Mouse (Mus musculus): ENCODE results near the gene Sel1l2. TPM values are rescaled to one million over a fixed set of nuclear protein-coding genes. Genes with fewer than 3 reads are reported as not detected.

The Sel1l2 gene
- polyA plus RNA-seq, 1 experiment from 2014 or later, result not detected

DNA sequence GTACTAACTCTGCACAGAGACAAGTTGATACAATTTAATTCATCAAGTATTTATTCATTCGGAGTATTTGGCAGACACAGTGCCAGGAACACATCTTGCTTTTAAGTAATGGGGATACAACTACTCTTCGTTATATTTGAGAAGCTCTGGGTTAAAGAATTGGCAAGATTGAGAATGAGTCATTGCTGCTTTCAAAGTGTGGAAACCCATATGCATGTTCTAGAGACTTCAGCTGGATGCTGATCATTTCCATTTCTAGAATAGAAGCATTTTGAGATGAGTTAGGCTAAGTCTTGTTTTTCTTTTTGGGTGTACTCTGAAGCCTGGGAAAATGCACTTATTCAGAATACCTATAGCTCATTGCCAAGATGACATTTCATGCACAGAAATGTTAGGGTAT lies 95.7 kb downstream of the Sel1l2 start:
- ATAC-seq (ENCODE audit: low FRiP score), result no peak
- no peaks in the 10 kb centered on the region for H3K36me3 ChIP-seq
- H3K9me3 ChIP-seq (replicated peaks), result no peaks in the 10 kb centered on the region
- no peaks in the 10 kb centered on the region for H3K4me1 ChIP-seq
- no peak overlapping the region for H3K4me2 ChIP-seq (replicated peaks)
- WGBS, result 91% methylated on average over 2 of the region's 2 CpGs
- no peaks in the 10 kb centered on the region for H3K27me3 ChIP-seq
- no peak overlapping the region for H3K4me3 ChIP-seq
- no peak overlapping the region for H3K9ac ChIP-seq
- no peak overlapping the region for H3K27ac ChIP-seq

GRCm38 (mm10) chr2:140280808-140281207 lies 108.7 kb downstream of the Sel1l2 start:
- Histone ChIP-seq H3K9me3 (replicated peaks) (no peaks in the 10 kb centered on the region), H3K4me1 (no peaks in the 10 kb centered on the region), H3K27me3 (no peaks in the 10 kb centered on the region), H3K36me3 (no peaks in the 10 kb centered on the region), H3K4me3 (no peak overlapping the region), H3K27ac (no peak overlapping the region), H3K4me2 (replicated peaks) (no peak overlapping the region), H3K9ac (no peak overlapping the region)
- no peak for ATAC-seq (ENCODE audit: low FRiP score)
- WGBS, result 64% methylated on average over 8 of the region's 8 CpGs

- WGBS, result 56% methylated on average over 2 of the region's 2 CpGs
- H3K4me2 ChIP-seq (replicated peaks), result no peak overlapping the region
Measured at GRCm38 (mm10) chr2:140255595-140256141, 133.8 kb downstream of the Sel1l2 start.

GRCm38 (mm10) chr2:140254256-140254655 lies 135.2 kb downstream of the Sel1l2 start:
- Histone ChIP-seq H3K4me3 (no peak overlapping the region), H3K27me3 (no peaks in the 10 kb centered on the region), H3K4me2 (replicated peaks) (no peak overlapping the region), H3K9me3 (replicated peaks) (no peaks in the 10 kb centered on the region), H3K4me1 (no peaks in the 10 kb centered on the region), H3K27ac (no peak overlapping the region), H3K9ac (no peak overlapping the region), H3K36me3 (no peaks in the 10 kb centered on the region)
- 75% methylated on average over 7 of the region's 7 CpGs for WGBS
- no peak for ATAC-seq (ENCODE audit: low FRiP score)

More at GRCm38 (mm10) chr2:140255595-140256141, 133.8 kb downstream of the Sel1l2 start:
- Histone ChIP-seq H3K27ac (no peak overlapping the region), H3K4me3 (no peak overlapping the region), H3K9ac (no peak overlapping the region), H3K36me3 (no peaks in the 10 kb centered on the region), H3K4me1 (no peaks in the 10 kb centered on the region), H3K27me3 (no peaks in the 10 kb centered on the region), H3K9me3 (replicated peaks) (no peaks in the 10 kb centered on the region)
- ATAC-seq (ENCODE audit: low FRiP score), result no peak

DNA sequence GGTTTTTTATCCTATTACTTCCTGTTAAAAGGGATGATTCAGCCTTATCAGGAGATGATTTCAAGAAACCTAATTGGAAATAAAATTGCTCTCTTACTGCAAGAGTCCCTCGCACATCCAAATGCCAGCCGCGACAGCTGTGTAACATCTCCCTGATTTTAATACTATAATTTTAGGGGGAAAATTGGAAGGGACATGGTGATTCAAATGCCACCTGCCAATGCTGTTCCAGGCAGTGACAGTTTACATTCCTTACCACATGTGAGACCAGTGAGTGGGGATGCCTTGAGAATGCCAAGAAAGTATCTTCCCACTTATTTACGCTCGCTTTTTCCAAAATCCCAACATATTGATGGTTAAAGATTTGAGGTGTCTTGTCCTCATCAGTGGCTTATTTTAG lies 146.4 kb downstream of the Sel1l2 start:
- Histone ChIP-seq H3K9me3 (replicated peaks) (no peaks in the 10 kb centered on the region), H3K9ac (no peak overlapping the region), H3K4me2 (replicated peaks) (no peak overlapping the region), H3K4me3 (no peak overlapping the region), H3K27ac (no peak overlapping the region), H3K27me3 (no peaks in the 10 kb centered on the region), H3K4me1 (no peaks in the 10 kb centered on the region), H3K36me3 (no peaks in the 10 kb centered on the region)
- 90% methylated on average over 5 of the region's 5 CpGs for WGBS
- ATAC-seq (ENCODE audit: low FRiP score), result no peak

- Histone ChIP-seq H3K4me3 (no peak overlapping the region), H3K4me2 (replicated peaks) (no peak overlapping the region), H3K36me3 (no peaks in the 10 kb centered on the region), H3K27ac (no peak overlapping the region), H3K4me1 (no peaks in the 10 kb centered on the region), H3K27me3 (no peaks in the 10 kb centered on the region), H3K9ac (no peak overlapping the region), H3K9me3 (replicated peaks) (no peaks in the 10 kb centered on the region)
- ATAC-seq (ENCODE audit: low FRiP score), result peak; percentile 27; the same call in 1 of the 2 replicates
- WGBS, result 72% methylated on average over 5 of the region's 5 CpGs
Measured at GRCm38 (mm10) chr2:140242398-140242797, 147.1 kb downstream of the Sel1l2 start.

DNA sequence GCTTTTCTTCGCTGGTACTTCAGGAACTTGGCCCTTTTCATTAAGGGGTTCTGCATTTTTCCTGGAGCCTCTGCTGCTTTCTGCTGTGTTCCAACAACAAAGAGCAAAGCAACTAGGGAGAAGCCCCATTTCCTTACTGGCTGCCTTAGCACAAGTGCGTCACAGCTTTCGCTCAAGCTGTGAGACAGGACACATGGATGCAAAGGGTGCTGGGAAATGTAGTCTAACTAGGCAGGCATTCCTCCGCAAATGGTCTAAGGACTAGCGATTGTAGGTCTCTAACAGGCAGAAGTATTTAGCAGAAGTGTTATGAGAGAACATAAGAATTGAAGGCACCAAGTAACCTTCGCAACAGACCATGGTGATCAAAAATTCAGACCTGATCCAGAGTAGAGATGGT lies 152.3 kb downstream of the Sel1l2 start:
- WGBS, result 56% methylated on average over 6 of the region's 6 CpGs
- no peak overlapping the region for H3K4me3 ChIP-seq
- no peaks in the 10 kb centered on the region for H3K36me3 ChIP-seq
- no peaks in the 10 kb centered on the region for H3K4me1 ChIP-seq
- ATAC-seq (ENCODE audit: low FRiP score), result peak; percentile 66; the same call in 1 of the 2 replicates
- no peak overlapping the region for H3K4me2 ChIP-seq (replicated peaks)
- no peak overlapping the region for H3K27ac ChIP-seq
- H3K9ac ChIP-seq, result no peak overlapping the region
- no peaks in the 10 kb centered on the region for H3K27me3 ChIP-seq
- no peaks in the 10 kb centered on the region for H3K9me3 ChIP-seq (replicated peaks)

DNA sequence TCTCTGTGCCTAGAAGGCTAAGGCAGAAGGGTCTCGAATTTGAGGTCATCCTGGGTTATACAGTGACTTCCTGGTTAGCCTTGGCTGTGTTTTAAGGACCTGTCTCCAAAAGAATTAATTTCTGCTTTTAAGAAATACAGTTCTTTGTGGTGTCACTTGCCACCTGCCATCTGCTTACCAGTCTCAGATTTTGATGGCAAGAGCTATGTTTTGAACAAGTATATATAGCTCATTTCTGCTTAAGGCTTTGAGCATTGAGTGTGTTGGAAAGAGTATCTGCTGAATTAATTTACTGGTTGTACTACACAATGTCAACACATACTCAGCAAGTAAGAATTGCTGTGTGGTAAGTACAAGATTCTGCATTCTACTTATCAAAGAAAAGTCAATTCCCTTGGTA lies 159.2 kb downstream of the Sel1l2 start:
- 74% methylated on average over 1 of the region's 1 CpGs for WGBS
- Histone ChIP-seq H3K4me2 (replicated peaks) (no peak overlapping the region), H3K4me1 (no peaks in the 10 kb centered on the region), H3K36me3 (no peaks in the 10 kb centered on the region), H3K9ac (no peak overlapping the region), H3K27ac (no peak overlapping the region), H3K4me3 (no peak overlapping the region), H3K27me3 (no peaks in the 10 kb centered on the region), H3K9me3 (replicated peaks) (no peaks in the 10 kb centered on the region)
- no peak for ATAC-seq (ENCODE audit: low FRiP score)

- H3K27ac ChIP-seq, result no peak overlapping the region
- H3K36me3 ChIP-seq, result no peaks in the 10 kb centered on the region
- H3K4me1 ChIP-seq, result peaks cover 3% of the 10 kb centered on the region; the same call in 1 of the 2 replicates
- no peak overlapping the region for H3K4me2 ChIP-seq (replicated peaks)
- 52% methylated on average over 8 of the region's 8 CpGs for WGBS
- no peaks in the 10 kb centered on the region for H3K9me3 ChIP-seq (replicated peaks)
- H3K4me3 ChIP-seq, result no peak overlapping the region
- no peaks in the 10 kb centered on the region for H3K27me3 ChIP-seq
- no peak overlapping the region for H3K9ac ChIP-seq
- 0 out of 2 replicates have a peak, but pooled peaks have one; percentile 32 for ATAC-seq (ENCODE audit: low FRiP score)
Measured at GRCm38 (mm10) chr2:140220325-140220724, 169.2 kb downstream of the Sel1l2 start.

GRCm38 (mm10) chr2:140215965-140216364 lies 173.5 kb downstream of the Sel1l2 start:
- H3K27ac ChIP-seq, result no peak overlapping the region
- H3K9ac ChIP-seq, result no peak overlapping the region
- H3K4me3 ChIP-seq, result no peak overlapping the region
- H3K36me3 ChIP-seq, result no peaks in the 10 kb centered on the region
- H3K4me1 ChIP-seq, result peaks cover 3% of the 10 kb centered on the region; the same call in 1 of the 2 replicates
- no peak for ATAC-seq (ENCODE audit: low FRiP score)
- H3K27me3 ChIP-seq, result no peaks in the 10 kb centered on the region
- no peak overlapping the region for H3K4me2 ChIP-seq (replicated peaks)
- no peaks in the 10 kb centered on the region for H3K9me3 ChIP-seq (replicated peaks)
- WGBS, result 86% methylated on average over 1 of the region's 1 CpGs

DNA sequence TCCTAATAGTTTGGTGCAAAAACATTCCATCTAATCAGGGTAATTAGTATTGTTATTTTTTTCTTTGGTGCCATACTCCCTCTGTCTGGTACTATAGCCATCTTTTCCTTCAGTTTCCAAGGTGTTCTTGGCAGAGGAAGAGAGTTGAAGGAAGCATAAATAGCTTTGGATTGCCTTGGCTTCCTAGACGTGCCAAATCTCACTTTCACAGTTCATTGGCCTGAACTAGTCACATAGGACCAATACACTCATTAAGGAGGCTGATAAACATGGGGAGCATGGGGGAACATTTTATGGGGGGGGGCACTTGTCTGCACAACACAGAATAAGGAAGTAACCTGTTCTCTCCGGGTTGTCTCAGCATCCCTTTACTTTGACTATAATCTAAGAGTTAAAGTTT lies 174.1 kb downstream of the Sel1l2 start:
- Histone ChIP-seq H3K36me3 (no peaks in the 10 kb centered on the region), H3K27ac (no peak overlapping the region), H3K9ac (no peak overlapping the region), H3K4me2 (replicated peaks) (no peak overlapping the region), H3K4me1 (peaks cover 3% of the 10 kb centered on the region; the same call in 1 of the 2 replicates), H3K9me3 (replicated peaks) (no peaks in the 10 kb centered on the region), H3K27me3 (no peaks in the 10 kb centered on the region), H3K4me3 (no peak overlapping the region)
- no peak for ATAC-seq (ENCODE audit: low FRiP score)
- 77% methylated on average over 2 of the region's 2 CpGs for WGBS

GRCm38 (mm10) chr2:140214519-140215027 lies 174.9 kb downstream of the Sel1l2 start:
- 89% methylated on average over 4 of the region's 4 CpGs for WGBS
- Histone ChIP-seq H3K27ac (no peak overlapping the region), H3K4me1 (no peaks in the 10 kb centered on the region), H3K9ac (no peak overlapping the region), H3K9me3 (replicated peaks) (no peaks in the 10 kb centered on the region), H3K27me3 (no peaks in the 10 kb centered on the region), H3K36me3 (no peaks in the 10 kb centered on the region), H3K4me3 (no peak overlapping the region), H3K4me2 (replicated peaks) (no peak overlapping the region)
- no peak for ATAC-seq (ENCODE audit: low FRiP score)

GRCm38 (mm10) chr2:140203756-140204155 lies 185.8 kb downstream of the Sel1l2 start:
- Histone ChIP-seq H3K4me1 (no peaks in the 10 kb centered on the region), H3K27me3 (no peaks in the 10 kb centered on the region), H3K4me3 (no peak overlapping the region), H3K4me2 (replicated peaks) (no peak overlapping the region), H3K36me3 (peaks cover 19% of the 10 kb centered on the region), H3K9ac (no peak overlapping the region), H3K27ac (no peak overlapping the region), H3K9me3 (replicated peaks) (no peaks in the 10 kb centered on the region)
- WGBS, result 96% methylated on average over 7 of the region's 7 CpGs
- ATAC-seq (ENCODE audit: low FRiP score), result no peak

All from hindbrain, embryonic 12.5 days (tissue).